Mouse (Mus musculus) embryonic stem cell, embryonic (primary cell): ENCODE data around the gene Pde4dip.

Experiments used
- CTCF ChIA-PET, 4 experiments: fragments of 300-600 bp in 2 of 4; fragments of 350-600 bp in 2 of 4; sonication (Branson Sonifier 250); formaldehyde crosslinking; loops; one replicate each; lab custom pipeline; 2022; ENCODE audit warnings: inconsistent platforms in 2 of 4; lab: Charles Lee
- POLR2A ChIA-PET, 4 experiments: fragments of 300-600 bp in 2 of 4; fragments of 350-600 bp in 2 of 4; sonication (Branson Sonifier 250); formaldehyde crosslinking; loops; one replicate each; lab custom pipeline; 2022; ENCODE audit warnings: antibody characterized with exemption in 4 of 4, inconsistent platforms in 1 of 4; lab: Charles Lee

The Pde4dip gene

DNA sequence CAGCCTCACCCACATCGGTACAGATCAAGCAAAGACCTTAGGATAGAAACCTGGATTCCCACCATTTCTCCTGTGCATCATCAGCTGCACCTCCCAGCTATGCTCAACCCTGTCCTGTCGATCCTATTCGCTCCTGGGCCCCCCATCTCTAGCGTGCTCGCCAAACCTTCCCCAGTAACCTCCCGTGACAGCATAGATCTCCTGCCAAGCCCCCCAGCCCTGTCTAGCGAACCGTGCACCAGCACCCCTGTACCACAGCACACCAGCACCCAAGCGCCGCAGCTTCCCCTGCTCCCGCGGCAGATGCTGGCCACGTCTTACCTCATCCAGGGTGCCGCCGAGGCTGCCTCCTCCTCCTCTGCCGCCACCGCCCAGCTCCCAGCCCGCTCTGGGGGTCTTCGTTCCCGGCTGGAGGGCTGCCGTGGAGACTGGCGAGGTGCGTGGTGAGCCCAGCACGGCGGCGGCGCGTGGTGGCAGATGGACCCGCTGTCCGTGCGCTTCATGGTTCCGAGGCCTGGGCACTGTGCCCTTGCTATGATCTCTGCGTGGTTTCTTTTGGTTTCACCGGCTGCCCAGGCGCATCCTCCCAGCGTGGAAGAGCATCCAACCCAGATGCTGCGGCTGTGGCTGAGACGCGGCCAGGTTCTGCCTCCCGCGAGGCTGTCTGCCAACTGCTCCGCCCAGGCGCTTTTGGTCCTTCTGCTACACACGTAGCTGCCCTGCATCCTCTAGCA is at the start of gene Pde4dip:
Pde4dip (minus strand) TSS at position 540 of the 734 bp plus-strand sequence.
- CTCF ChIA-PET = interaction anchor here (0.6 to 1.9 kb wide), 8 partner anchors 13 to 494 kb away, joined by 3 to 12 read pairs (median 3); partner anchors contain the start of genes Sec22b (in 1 of the 4) and Zfp697 (in 1 of the 4)
- POLR2A ChIA-PET = interaction anchor here in 2 of 4 experiments (0.8 to 1.6 kb wide), 7 partner anchors 11 to 207 kb away, joined by 3 to 9 read pairs (median 3); partner anchors contain the start of gene Sec22b (in 2 of the 2)

DNA sequence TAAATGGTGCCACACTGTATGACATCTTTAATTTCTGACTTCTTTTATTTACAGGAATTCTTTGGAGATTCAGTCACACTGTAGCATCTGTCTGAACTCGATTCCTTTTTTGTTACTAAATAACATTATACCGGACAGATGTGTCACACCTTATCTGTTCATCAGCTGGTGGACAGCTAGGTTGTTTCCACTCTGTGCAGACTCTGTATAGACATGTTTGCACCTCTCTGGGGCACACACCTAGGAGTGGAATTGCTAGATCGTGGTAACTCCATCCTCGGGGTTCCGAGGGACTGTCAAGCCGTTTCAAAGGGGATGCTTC is 49.4 kb upstream of the Pde4dip start:
- POLR2A ChIA-PET = no interaction called here
- CTCF ChIA-PET = no interaction called here

DNA sequence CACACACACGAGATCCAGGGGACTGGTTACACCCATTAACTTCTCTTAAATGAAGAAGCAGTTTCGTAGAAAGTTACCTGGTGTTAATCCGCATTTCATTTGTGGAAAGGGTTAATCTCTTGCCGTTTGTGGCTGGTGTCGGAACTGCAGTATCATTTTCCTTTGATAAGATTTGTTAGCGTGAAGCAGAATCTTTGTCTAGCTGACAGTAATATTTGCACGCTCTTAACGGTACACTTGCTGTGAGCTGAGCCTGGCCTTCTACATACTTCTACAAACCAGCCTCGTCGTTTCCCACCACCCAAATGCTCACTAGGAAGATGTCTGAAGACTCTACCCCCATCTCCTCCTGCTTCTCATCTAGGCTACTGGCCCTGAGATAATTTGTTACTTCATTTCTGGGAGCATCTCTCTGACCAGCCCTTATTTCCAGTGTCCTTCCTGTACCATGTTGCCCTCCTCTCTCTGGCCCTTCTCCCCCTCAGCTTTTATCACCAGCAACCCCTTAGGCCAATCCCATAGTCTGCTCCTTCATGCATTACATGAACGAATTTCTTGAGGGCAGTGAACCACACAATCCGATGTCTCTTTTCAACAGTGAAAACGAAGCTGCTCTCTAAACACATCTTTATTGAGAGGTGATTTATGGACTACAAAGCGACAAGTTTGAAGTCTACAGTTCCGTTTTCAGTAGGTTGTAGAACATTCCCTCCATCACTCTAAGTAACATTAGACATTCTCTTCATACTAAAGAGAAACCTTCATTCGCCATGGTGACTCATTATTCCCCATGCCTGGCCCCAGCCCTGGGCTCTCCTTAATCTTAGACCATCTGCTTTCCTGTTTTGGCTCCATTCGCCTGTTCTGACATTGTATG is 48.8 kb upstream of the Pde4dip start:
- POLR2A ChIA-PET = interaction anchor here in 1 of 4 experiments (0.5 to 0.7 kb wide), 2 partner anchors 9 to 324 kb away, joined by 4 to 6 read pairs; no protein-coding TSS in a partner anchor
- CTCF ChIA-PET = no interaction called here

DNA sequence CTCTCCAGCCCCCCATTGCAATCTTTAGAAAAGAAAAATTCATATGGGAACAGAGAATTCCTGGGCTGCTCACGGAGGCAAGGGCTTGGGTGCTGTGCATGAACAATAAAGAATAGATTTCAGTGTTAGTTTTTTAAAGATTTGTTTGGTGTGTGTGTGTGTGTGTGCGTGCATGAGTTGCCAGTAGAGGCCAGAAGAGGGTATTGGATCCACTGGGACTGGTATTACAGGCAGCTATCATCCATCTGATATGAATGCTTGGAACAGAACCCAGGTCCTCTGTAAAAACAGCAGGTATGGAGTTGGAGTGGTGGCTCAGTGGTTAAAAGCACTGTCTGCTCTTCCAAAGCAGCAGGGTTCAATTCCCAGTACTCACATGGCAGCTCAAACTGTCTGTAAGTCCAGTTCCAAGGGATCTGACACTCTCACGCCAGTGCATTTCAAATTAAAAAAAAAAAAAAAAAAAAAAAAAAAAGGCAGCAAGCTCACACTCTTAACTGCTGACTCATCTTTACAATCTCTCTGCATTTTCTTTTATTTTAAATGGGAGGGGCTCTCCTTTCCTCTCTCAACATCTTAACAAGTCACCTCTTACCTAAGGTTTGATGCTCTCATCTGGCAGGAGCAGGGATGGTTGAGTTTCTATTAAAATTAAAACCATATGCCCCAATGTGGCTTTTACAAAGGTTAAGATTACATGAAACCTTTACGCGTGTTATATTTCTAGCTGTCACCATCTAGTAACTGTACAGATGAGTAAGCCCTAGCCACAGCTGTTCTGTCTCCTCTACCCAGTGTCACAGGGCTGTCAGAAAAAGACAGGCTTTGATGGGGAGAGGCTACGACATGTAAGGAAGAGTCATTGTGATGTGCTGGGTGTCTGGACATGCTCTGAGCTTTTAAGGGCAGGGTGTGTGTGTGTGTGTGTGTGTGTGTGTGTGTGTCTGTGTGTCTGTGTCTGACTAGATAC is 46.1 kb upstream of the Pde4dip start:
- ChIA-PET CTCF (interaction anchor here in 2 of 4 experiments (0.7 to 1.3 kb wide), 2 partner anchors 20 to 184 kb away, joined by 3 to 6 read pairs; no protein-coding TSS in a partner anchor), POLR2A (interaction anchor here in 2 of 4 experiments (0.6 to 1.0 kb wide), 2 partner anchors 9 to 20 kb away, joined by 3 read pairs; no protein-coding TSS in a partner anchor)

DNA sequence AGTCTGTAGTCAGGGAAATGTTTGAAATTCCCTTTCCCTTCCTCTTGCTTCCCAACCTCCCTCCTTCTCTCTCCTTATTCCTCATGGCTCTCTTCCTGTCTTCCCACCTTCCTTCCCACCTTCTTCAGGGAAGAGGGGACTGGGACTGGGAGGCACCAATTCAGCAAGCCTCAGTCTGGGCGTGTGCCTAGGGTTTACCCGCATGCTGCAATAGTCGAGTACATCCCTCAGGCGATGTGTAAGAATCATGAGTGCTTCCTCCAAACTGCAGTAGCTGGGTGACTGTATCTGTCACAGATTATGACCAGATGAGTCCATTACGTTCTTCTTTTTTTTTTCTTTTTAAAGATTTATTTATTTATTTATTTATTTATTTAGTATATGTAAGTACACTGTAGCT is 45.3 kb upstream of the Pde4dip start:
- ChIA-PET POLR2A (interaction anchor here in 2 of 4 experiments (0.5 to 1.0 kb wide), 3 partner anchors 10 to 1077 kb away, joined by 3 read pairs; no protein-coding TSS in a partner anchor), CTCF (interaction anchor here in 1 of 4 experiments (1.0 kb wide), 1 partner anchor 242 kb away, joined by 3 read pairs; no protein-coding TSS in a partner anchor)

DNA sequence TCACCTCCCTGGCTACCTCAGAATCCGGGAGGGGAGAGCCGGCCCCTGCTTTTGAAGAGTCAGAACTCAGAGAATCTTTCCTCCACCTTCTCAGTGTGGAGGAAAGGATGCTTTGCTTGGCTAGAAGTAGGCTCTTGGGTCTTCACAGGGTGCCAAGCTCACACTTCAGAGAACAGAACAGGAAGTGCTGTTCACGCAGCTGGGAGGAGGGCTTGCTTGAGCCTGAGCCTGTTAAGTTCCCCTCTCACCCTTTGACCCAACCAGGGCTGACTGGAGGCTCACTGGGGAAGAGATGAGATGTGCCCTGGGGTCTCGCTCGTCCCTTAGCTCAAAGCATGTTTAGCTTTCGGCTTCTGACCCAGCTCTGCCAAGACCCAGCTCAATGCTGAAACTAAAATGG is 44.7 kb upstream of the Pde4dip start:
- POLR2A ChIA-PET = interaction anchor here in 2 of 4 experiments (0.5 to 1.0 kb wide), 5 partner anchors 11 to 1301 kb away, joined by 3 to 4 read pairs (median 3); no protein-coding TSS in a partner anchor
- CTCF ChIA-PET = interaction anchor here in 2 of 4 experiments (0.7 to 1.0 kb wide), 2 partner anchors 242 to 339 kb away, joined by 3 read pairs; no protein-coding TSS in a partner anchor

DNA sequence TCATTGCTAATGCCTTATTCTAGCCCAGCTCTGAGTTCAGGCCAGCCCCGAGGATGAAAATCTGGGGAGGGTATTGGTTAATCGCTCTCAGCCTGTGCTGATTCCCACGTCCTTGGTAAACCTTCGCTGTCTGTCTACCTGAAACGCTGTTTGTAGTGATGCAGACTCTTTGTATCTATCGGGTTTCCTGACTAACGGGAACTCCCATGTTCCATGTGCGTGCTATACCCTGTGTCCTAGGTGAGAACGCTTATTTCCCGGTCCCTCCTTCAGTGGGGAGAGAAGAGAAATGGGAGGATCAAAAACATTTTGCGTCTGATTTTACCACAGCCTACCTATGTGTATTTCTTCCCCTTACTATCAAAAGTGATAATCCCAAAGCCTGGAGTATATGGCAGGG is 44.3 kb upstream of the Pde4dip start:
- POLR2A ChIA-PET = interaction anchor here in 2 of 4 experiments (0.6 to 1.1 kb wide), 3 partner anchors 49 to 1301 kb away, joined by 3 to 4 read pairs (median 3); no protein-coding TSS in a partner anchor
- CTCF ChIA-PET = interaction anchor here in 2 of 4 experiments (0.7 to 1.0 kb wide), 2 partner anchors 243 to 339 kb away, joined by 3 read pairs; no protein-coding TSS in a partner anchor

DNA sequence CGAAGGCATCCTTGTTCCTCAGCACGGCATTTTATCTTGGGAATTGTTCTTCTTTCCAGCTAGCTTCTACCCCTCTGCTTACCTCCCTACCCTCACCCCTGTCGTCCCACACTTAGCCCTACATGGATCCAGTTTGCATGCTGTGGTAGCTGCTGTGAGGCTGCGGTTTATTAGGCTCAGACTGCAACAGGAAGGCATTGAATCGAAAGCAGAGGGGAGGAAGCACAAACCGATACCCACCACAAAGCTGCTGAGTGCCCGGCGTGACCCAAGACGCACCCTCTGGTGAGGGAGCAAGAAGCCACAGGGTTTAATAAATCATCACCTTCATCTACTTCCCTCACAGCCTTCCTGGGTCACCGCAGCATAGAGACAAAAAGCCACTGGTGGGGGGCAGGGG is 43.6 kb upstream of the Pde4dip start:
- ChIA-PET POLR2A (interaction anchor here in 1 of 4 experiments (0.7 to 1.1 kb wide), 2 partner anchors 50 to 91 kb away, joined by 3 to 4 read pairs; no protein-coding TSS in a partner anchor), CTCF (no interaction called here)

DNA sequence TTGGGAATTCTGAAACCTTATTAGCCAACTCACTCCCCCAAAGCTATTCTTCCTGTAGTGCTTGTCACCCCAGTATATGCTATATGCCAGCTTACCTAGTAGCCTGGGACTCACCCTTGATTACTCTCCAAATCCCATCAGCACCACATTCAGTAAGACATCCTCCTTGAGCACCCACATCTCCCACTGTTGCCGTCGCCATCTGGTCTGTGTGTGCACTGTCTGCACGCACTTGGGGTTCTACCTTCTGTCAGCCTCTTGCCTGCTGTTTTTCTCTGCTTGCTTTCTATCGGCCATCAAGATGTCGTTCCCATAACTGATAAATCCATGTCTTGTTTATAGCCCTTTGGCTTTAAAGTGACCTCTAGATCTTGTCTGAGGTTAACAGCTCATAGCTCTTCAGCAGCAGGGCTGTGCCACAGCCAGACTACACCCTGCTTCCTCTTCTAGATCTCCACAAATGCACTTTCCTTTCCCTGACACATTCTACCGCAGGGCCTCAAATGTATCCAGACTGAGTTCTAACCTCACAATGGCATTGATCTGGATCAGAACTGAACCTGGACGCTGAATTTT is 42.9 kb upstream of the Pde4dip start:
- CTCF ChIA-PET = interaction anchor here in 1 of 4 experiments (0.7 to 1.1 kb wide), 2 partner anchors 250 to 349 kb away, joined by 3 read pairs; no protein-coding TSS in a partner anchor
- POLR2A ChIA-PET = interaction anchor here in 1 of 4 experiments (1.1 kb wide), 1 partner anchor 51 kb away, joined by 3 read pairs; no protein-coding TSS in a partner anchor

DNA sequence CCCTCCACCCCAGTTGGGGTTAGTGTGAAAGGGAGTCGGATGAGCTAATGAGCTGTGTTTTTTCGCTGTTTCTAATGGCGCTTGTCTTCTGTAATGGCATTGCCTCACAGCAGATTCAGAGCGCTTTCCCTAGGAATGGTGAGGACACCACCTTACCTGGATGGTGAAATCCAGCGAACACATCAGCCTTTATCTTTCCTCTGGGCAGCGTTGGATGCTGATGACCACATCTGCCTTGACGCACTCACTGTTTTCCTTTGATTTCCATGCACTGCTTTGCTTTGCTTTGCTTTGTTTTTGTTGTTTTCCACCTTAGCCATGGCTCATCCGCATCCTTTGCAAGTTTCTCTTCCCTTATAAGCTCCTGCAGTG is 42.3 kb upstream of the Pde4dip start:
- CTCF ChIA-PET = interaction anchor here in 1 of 4 experiments (0.5 to 1.1 kb wide), 3 partner anchors 136 to 350 kb away, joined by 3 read pairs; no protein-coding TSS in a partner anchor
- POLR2A ChIA-PET = no interaction called here

DNA sequence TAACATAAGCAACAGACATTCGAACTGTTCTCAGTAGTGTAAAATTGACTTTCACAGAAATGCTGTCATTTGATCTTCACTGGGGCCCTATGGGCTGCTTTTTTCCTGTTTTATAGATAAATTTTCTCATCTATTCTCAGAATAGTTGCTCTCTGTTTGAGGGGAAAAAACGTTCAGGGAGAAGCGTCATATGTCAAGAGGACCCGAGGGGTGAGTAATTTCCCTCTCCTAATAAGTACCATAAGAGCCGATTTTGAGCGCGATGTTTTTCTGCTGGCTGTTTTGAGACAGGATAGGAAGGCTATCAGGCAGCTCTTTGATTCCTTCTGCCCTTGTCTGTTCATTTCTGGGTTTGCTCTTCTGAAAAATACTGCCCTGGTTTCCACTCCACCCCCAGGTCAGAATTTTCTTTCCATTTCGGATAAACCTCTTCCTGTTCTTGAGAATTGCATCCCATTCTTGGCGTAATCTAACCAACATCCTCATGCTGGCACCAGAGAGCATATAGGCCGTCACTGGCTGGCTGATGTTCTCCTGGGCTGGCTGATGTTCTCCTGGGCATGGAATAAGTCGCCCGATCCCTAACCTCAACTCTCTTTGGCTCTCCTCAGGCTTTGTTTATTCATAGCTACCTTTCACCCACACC is 41.8 kb upstream of the Pde4dip start:
- ChIA-PET CTCF (interaction anchor here in 1 of 4 experiments (0.5 to 1.1 kb wide), 3 partner anchors 136 to 351 kb away, joined by 3 read pairs; no protein-coding TSS in a partner anchor), POLR2A (no interaction called here)

DNA sequence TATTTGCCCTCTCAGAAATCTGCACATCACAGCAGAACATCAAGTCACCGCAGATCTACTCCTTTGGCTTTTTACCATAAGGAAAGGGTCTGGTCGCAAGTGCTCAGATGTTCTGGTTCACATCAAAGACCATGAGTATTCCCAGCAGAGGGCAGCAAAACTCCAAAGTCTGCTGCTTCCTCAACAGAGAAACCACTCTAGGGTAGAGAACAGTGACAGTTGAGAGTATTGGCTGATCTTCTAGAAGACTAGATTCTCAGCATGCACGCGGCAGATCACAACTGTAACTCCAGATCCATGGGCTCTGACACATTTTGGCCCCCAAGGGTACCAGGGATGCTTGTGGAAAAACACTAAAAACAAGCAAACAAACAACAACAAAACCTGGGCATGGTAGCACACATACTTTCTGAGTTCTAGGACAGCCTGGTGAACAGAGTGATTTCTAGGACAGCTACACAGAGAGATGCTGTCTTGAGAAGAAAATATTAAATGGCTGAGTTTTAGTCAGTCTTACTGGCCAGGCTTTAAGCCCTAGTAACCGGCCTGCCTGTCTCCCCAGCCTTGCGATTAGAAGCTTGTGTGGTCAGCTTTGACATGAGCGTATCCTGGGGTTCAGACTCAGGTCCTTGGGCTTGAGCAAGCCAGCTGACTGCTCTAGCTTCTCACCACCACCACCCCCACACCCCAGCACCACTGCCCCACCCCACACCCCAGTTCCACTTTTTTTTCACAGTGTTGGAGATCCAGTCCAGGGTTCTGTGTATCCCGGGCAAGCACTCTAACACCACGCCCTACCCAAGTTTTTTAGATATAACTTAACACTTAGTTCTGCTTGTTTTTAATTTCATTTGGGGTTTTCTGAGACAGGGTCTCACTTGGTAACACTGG is 40.7 kb upstream of the Pde4dip start:
- ChIA-PET POLR2A (no interaction called here), CTCF (interaction anchor here in 1 of 4 experiments (0.6 kb wide), 1 partner anchor 393 kb away, joined by 4 read pairs; no protein-coding TSS in a partner anchor)

DNA sequence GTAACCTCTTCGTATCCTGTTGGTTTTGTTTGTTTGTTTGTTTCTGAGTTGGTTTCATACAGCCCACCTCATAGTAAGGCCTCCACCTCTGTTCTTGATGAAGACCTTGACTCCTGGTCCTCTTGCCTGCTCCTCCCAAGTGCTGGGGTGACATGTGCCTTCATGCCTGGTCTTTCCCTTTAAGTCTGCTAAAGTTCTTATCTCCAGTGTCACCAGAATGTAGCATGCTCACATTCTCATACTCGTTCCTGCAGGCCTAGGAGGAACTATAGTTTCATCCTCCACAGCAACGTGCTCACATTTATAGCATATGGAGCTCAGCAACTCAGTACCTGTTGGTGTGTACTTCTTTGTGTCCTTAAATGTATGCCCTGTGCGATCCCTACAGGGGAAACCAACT is 38.8 kb upstream of the Pde4dip start:
- ChIA-PET POLR2A (interaction anchor here in 1 of 4 experiments (1.0 kb wide), 1 partner anchor 16 kb away, joined by 3 read pairs; no protein-coding TSS in a partner anchor), CTCF (interaction anchor here in 2 of 4 experiments (1.2 to 1.6 kb wide), 2 partner anchors 246 to 300 kb away, joined by 3 to 5 read pairs; no protein-coding TSS in a partner anchor)

DNA sequence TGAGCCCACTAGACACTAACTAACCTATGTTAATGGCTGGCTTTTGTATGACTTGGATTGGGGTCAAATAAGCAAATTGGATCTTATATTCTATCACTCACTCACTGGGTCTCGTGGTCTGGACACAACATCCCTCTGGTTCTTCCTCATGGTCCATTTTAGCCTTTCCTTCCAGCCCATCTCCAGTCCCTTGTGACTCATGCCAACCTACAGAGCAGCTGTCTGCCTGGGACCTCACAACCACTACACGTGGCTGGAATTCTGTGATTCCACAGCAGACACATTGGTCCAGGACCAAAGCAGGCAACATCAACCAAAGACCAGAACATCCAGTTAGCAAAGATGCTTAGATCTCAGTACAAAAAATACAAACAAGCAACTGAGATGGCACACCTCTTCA is 36.7 kb upstream of the Pde4dip start:
- ChIA-PET CTCF (no interaction called here), POLR2A (no interaction called here)

DNA sequence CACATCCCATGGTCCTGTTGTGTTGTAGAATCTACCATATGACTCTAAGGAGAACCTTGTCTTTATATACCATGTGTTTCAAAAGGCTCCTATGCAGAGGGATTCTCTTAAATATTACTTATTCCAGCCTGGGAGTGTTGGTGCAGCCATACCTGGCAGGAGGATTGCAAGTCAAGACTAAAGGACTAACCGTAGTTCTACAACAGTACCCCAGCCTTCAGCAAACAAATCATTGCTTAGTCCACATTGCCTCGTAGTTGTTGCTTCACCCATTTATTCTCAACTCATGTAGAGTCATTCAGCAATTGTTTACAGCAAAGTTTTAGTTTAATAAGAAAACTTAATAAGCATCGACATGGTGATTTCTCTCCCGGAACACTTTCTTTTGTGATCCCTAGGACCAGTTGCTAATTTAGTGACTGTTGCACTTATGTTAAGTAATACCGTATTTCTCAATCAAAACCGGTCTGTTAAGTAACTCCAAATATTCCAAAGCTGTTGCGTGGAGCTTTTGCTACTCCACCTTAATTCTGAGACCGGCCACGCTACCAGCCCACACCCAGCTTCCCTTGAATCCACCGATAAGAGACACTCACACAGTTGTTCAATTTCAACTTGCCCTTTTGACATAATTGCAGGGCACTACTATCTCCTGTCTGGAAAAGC is 30.5 kb upstream of the Pde4dip start:
- POLR2A ChIA-PET = interaction anchor here in 2 of 4 experiments (0.7 to 1.1 kb wide), 2 partner anchors 11 to 49 kb away, joined by 3 to 4 read pairs; no protein-coding TSS in a partner anchor

More for the DNA sequence above, 30.5 kb upstream of the Pde4dip start:
- CTCF ChIA-PET = interaction anchor here in 1 of 4 experiments (0.6 kb wide), 1 partner anchor 37 kb away, joined by 3 read pairs; no protein-coding TSS in a partner anchor
